Mouse (Mus musculus): ENCODE data around the gene Fat1. TPM values are rescaled to one million over a fixed set of nuclear protein-coding genes. Genes with fewer than 3 reads are reported as not detected.

Fat1 gene
- 21.3 and 21.9 TPM in 2 replicates for polyA plus RNA-seq (2015; fragmentation: Nextera tagmentation; extraction: Ambion mirVana)

DNA sequence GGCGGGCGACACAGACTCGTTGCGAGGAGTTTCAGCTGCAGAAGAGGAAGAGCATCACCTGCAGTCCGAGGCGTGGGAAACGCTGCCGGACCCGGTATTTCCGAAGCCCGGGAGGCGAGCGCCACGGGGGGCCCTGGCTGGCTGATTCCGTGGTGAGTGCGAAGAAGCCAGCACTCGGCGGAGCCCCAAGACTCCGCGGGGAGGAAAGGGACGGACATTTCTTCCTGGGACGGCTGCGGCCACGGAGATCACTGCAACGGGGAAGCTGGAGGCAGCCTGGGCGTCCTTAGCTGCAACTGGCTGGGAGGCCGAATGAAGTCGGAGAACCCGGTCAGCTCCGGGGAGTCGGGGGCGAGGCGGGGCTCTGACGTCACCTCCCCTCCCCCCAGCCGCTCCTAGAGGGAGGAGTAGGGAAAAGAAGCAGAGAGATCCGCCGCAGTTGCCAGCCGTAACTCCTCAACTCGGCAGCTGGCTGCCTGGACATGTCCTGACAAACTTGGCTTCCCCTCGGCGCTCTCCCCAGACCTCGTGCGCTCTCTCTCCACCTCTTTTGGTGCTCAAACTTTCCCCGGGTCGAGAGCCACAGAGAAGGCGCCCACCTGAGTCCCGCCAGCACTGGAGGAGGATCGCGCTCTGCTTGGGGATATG, at the start of gene Fat1:
Fat1 (plus strand) TSS at position 598 of the 648 bp plus-strand sequence.
- H3K4me1 ChIP-seq = peaks cover 14% of the 10 kb centered on the region
- under 1% methylated on average over 49 of the region's 49 CpGs for WGBS
- H3K9ac ChIP-seq = peak within 1 kb of the TSS; percentile 81
- H3K36me3 ChIP-seq = no peaks in the 10 kb centered on the region
- H3K9me3 ChIP-seq (replicated peaks) = no peaks in the 10 kb centered on the region
- peak within 1 kb of the TSS; percentile 83 for H3K4me3 ChIP-seq (replicated peaks)
- H3K27me3 ChIP-seq = no peaks in the 10 kb centered on the region
- peak within 1 kb of the TSS; percentile 98 for H3K27ac ChIP-seq
- ATAC-seq (replicated peaks; ENCODE audit: low FRiP score) = peak; percentile 74
- peak within 1 kb of the TSS; percentile 86 for H3K4me2 ChIP-seq

DNA sequence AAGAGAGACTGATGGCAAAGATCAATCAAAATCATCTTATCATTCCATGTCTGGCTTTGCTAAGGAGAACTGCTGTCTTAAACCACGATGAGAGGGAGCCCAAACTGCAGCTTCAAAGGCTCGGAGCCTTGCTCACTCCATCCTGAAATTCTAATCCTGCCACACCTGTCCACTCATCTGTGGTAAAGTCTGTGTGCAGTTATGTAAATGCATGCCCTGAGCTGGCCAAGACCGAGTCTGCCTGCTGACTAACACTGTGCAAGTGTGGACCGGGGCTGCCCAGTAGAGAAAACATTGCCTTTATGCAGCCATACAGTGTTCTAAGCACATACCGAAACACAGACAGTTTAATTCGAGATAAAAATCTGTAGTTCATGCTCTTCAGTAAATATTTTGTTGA, 40.6 kb upstream of the Fat1 start:
- no peak for ATAC-seq (replicated peaks; ENCODE audit: low FRiP score)
- Histone ChIP-seq H3K27ac (no peak overlapping the region), H3K4me2 (no peak overlapping the region), H3K9me3 (replicated peaks) (no peaks in the 10 kb centered on the region), H3K4me1 (no peaks in the 10 kb centered on the region), H3K9ac (no peak overlapping the region), H3K4me3 (replicated peaks) (no peak overlapping the region), H3K27me3 (no peaks in the 10 kb centered on the region), H3K36me3 (no peaks in the 10 kb centered on the region)
- 59% methylated on average over 6 of the region's 6 CpGs for WGBS

DNA sequence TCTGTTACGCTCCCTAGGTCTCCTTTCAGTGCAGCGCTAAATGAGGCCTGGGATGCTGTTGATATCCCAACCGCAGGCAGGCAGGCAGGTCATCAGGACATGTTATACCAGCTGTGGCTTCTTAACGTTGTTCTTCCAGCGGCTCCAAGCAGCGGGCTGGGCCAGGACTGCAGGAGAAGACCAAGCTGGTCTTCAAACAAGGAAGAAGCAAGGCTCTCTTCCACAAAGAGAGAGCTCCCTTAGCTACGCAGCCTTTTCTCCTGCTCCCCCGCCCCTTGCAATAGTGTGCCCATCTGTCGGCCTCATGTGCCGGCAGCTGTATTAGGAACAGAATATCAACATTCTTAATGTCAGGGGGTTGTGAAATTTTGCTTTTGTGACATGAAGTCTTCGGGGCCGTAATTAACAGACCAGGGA, 35.7 kb upstream of the Fat1 start:
- WGBS = 49% methylated on average over 12 of the region's 12 CpGs
- no peak overlapping the region for H3K4me2 ChIP-seq
- ATAC-seq (replicated peaks; ENCODE audit: low FRiP score) = 0 out of 2 replicates have a peak, but pooled peaks have one; percentile 33
- H3K4me3 ChIP-seq (replicated peaks) = no peak overlapping the region
- H3K9ac ChIP-seq = no peak overlapping the region
- no peaks in the 10 kb centered on the region for H3K4me1 ChIP-seq
- H3K27ac ChIP-seq = no peak overlapping the region
- no peaks in the 10 kb centered on the region for H3K27me3 ChIP-seq
- no peaks in the 10 kb centered on the region for H3K36me3 ChIP-seq
- H3K9me3 ChIP-seq (replicated peaks) = no peaks in the 10 kb centered on the region

DNA sequence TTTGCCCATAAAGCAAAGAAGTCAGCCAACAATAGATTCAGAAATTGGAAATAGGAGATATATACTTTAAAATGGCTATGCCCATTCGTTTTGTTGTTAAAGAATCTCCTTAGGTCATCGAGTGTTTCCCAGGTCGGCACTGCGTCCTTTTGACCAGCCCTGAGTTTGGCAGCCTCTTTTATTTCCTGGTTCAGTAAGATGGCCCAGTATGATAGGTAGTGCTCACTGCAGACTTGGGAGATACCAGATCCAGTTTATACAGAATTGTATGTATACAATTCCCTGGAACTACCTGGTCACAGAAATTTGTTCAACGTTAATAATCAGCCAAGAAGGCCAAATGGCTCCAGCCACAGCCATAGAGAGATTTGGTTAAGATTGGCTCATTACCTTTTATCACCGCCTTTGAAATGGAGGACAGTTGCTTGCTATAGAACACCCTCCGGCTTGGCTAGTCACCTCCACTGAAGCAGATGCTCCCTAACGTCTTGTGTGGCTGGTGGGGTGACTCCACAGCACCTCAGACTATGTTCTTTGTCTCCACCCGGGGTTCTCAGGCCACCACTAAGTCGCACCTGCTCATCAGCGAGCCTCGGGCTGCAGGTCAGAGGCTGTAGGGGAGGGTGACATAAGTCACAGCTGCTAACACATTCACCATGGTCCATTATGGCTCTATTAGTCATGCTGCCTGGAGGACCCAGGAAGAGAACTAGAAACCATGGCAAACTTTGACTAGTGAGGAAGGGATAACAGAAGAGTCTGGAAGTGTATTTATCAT, 23.9 kb upstream of the Fat1 start:
- Histone ChIP-seq H3K4me2 (no peak overlapping the region), H3K27ac (no peak overlapping the region), H3K4me3 (replicated peaks) (no peak overlapping the region), H3K9me3 (replicated peaks) (no peaks in the 10 kb centered on the region), H3K27me3 (no peaks in the 10 kb centered on the region), H3K4me1 (0 out of 2 replicates have a peak, but pooled peaks cover 3% of the 10 kb centered on the region), H3K9ac (no peak overlapping the region), H3K36me3 (no peaks in the 10 kb centered on the region)
- 57% methylated on average over 12 of the region's 12 CpGs for WGBS
- no peak for ATAC-seq (replicated peaks; ENCODE audit: low FRiP score)

- no peaks in the 10 kb centered on the region for H3K9me3 ChIP-seq (replicated peaks)
- H3K9ac ChIP-seq = no peak overlapping the region
- no peaks in the 10 kb centered on the region for H3K27me3 ChIP-seq
- H3K27ac ChIP-seq = no peak overlapping the region
- no peak overlapping the region for H3K4me3 ChIP-seq (replicated peaks)
- H3K4me1 ChIP-seq = no peaks in the 10 kb centered on the region
- no peaks in the 10 kb centered on the region for H3K36me3 ChIP-seq
- no peak overlapping the region for H3K4me2 ChIP-seq
- WGBS = 92% methylated on average over 12 of the region's 12 CpGs
- ATAC-seq (replicated peaks; ENCODE audit: low FRiP score) = no peak
These were observed 15.7 kb upstream of the Fat1 start for GRCm38 (mm10) chr8:44919487-44920082.

DNA sequence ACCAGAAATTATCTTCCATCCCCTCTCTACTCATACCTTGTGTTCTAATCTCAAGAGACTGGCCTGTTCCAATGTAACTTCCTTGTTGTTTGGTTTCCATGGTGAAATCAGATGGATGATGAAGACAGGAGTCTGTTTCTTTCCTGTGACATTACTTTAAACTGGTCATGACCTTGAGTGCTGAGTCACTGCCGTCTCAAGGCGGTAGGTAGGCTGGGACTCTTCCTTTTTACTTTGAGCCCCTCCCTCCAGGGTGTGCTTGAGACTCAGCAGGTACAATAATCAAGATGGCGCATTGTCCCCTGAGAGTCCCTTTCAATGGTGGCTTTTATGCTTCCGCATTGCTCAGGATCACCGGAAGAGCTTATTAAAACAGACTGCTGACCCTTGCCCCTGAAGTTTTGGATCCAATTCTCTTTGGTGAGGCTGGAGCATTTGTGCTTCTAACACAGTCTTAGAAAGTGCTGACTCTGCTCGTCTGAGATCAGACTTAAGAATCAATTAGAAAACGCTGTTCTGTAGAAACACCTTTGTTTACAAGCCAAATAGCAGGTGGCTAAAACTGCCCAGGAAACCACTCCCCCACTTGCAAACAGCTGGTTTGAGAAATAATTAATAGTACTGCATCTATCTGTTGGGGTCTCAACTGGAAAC, 14.7 kb upstream of the Fat1 start:
- no peak overlapping the region for H3K27ac ChIP-seq
- H3K9ac ChIP-seq = no peak overlapping the region
- no peaks in the 10 kb centered on the region for H3K36me3 ChIP-seq
- H3K4me1 ChIP-seq = no peaks in the 10 kb centered on the region
- H3K4me2 ChIP-seq = no peak overlapping the region
- no peaks in the 10 kb centered on the region for H3K9me3 ChIP-seq (replicated peaks)
- ATAC-seq (replicated peaks; ENCODE audit: low FRiP score) = no peak
- no peak overlapping the region for H3K4me3 ChIP-seq (replicated peaks)
- WGBS = 77% methylated on average over 7 of the region's 7 CpGs
- H3K27me3 ChIP-seq = no peaks in the 10 kb centered on the region

DNA sequence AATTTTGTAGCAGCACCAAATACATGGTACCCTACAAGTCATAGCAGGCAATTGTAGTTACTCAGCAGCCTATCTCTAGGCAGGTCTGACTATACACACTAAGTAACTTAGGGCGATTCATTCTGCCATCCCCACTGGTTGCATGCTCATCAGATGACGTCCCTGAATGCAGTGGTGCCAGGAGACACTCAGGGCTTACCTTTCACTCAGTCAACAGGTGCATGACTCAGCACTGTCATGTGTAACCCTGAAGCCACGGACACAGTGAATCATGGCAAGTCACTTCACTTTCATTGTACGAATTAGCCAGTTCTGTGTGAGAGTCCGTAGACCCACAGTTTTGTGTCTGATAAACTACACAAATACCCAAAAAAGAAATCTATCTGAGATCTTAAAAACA, 10.3 kb upstream of the Fat1 start:
- Histone ChIP-seq H3K27me3 (no peaks in the 10 kb centered on the region), H3K4me1 (no peaks in the 10 kb centered on the region), H3K36me3 (no peaks in the 10 kb centered on the region), H3K4me3 (replicated peaks) (no peak overlapping the region), H3K4me2 (no peak overlapping the region), H3K9ac (no peak overlapping the region), H3K27ac (no peak overlapping the region), H3K9me3 (replicated peaks) (peaks cover 3% of the 10 kb centered on the region; the same call in 1 of the 2 replicates)
- WGBS = 90% methylated on average over 5 of the region's 5 CpGs
- ATAC-seq (replicated peaks; ENCODE audit: low FRiP score) = no peak

DNA sequence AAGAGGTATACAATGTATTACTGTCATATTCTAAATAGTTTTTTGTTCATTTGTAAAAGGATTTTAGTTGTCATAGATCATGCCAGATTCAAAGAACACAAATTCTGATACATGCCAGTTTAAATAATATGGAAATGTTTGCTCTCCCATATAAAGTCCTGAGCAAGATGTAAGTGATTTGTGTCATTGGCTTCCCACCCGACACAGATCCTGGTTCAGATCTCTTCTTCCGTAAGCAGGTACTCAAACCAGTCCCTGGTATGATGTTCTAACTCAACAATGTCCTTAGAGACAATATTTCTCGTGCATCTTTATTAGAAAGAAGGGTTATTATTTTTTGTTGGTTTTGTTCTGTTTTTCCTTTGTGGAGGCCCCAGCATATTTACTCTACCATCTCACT, 5.2 kb upstream of the Fat1 start:
- H3K9me3 ChIP-seq (replicated peaks) = peaks cover 3% of the 10 kb centered on the region; the same call in 1 of the 2 replicates
- no peaks in the 10 kb centered on the region for H3K36me3 ChIP-seq
- H3K9ac ChIP-seq = no peak overlapping the region
- ATAC-seq (replicated peaks; ENCODE audit: low FRiP score) = no peak
- H3K4me1 ChIP-seq = peaks cover 8% of the 10 kb centered on the region
- no peaks in the 10 kb centered on the region for H3K27me3 ChIP-seq
- H3K4me3 ChIP-seq (replicated peaks) = no peak overlapping the region
- H3K4me2 ChIP-seq = no peak overlapping the region
- H3K27ac ChIP-seq = no peak overlapping the region
- WGBS = 87% methylated on average over 3 of the region's 3 CpGs

- no peaks in the 10 kb centered on the region for H3K27me3 ChIP-seq
- peaks cover 8% of the 10 kb centered on the region for H3K4me1 ChIP-seq
- no peak overlapping the region for H3K27ac ChIP-seq
- WGBS = 91% methylated on average over 9 of the region's 9 CpGs
- peaks cover 3% of the 10 kb centered on the region; the same call in 1 of the 2 replicates for H3K9me3 ChIP-seq (replicated peaks)
- ATAC-seq (replicated peaks; ENCODE audit: low FRiP score) = no peak
- no peaks in the 10 kb centered on the region for H3K36me3 ChIP-seq
- H3K4me3 ChIP-seq (replicated peaks) = no peak overlapping the region
- no peak overlapping the region for H3K4me2 ChIP-seq
- no peak overlapping the region for H3K9ac ChIP-seq
These were observed 2.5 kb upstream of the Fat1 start for GRCm38 (mm10) chr8:44932546-44933342.

- Histone ChIP-seq H3K36me3 (no peaks in the 10 kb centered on the region), H3K27ac (no peak overlapping the region), H3K9ac (no peak overlapping the region), H3K4me3 (replicated peaks) (peak overlapping the region; percentile 83), H3K4me1 (peaks cover 8% of the 10 kb centered on the region), H3K27me3 (no peaks in the 10 kb centered on the region), H3K4me2 (peak overlapping the region; percentile 86), H3K9me3 (replicated peaks) (no peaks in the 10 kb centered on the region; the same call in 1 of the 2 replicates)
- WGBS = 46% methylated on average over 6 of the region's 6 CpGs
- ATAC-seq (replicated peaks; ENCODE audit: low FRiP score) = no peak
These were observed 1.8 kb upstream of the Fat1 start for GRCm38 (mm10) chr8:44933478-44933877.

- Histone ChIP-seq H3K36me3 (no peaks in the 10 kb centered on the region), H3K4me1 (peaks cover 9% of the 10 kb centered on the region), H3K9ac (peak overlapping the region; percentile 66), H3K4me2 (peak overlapping the region; percentile 86), H3K4me3 (replicated peaks) (peak overlapping the region; percentile 83), H3K27me3 (no peaks in the 10 kb centered on the region), H3K27ac (peak overlapping the region; percentile 98), H3K9me3 (replicated peaks) (no peaks in the 10 kb centered on the region; the same call in 1 of the 2 replicates)
- no peak for ATAC-seq (replicated peaks; ENCODE audit: low FRiP score)
- WGBS = 2% methylated on average over 13 of the region's 13 CpGs
These were observed 831 bp upstream of the Fat1 start for GRCm38 (mm10) chr8:44934416-44934815.
